Mouse (Mus musculus): ENCODE results near the gene 4931409K22Rik.

- TF ChIP-seq POLR2A (IDR thresholded peaks at IDR 0.05; ENCODE audit: insufficient read depth, low read length) (no peak), EP300 (IDR thresholded peaks at IDR 0.05; ENCODE audit: insufficient read depth, low read depth, low read length) (no peak)
These were observed 35.3 kb upstream of the 4931409K22Rik start for GRCm38 (mm10) chr5:24591796-24592470.
